Mouse (Mus musculus): ENCODE data around the gene Pappa2. TPM values are rescaled to one million over a fixed set of nuclear protein-coding genes. Genes with fewer than 3 reads are reported as not detected.

The Pappa2 gene
- polyA plus RNA-seq, 1 experiment from 2014 or later, result 0.05 TPM

DNA sequence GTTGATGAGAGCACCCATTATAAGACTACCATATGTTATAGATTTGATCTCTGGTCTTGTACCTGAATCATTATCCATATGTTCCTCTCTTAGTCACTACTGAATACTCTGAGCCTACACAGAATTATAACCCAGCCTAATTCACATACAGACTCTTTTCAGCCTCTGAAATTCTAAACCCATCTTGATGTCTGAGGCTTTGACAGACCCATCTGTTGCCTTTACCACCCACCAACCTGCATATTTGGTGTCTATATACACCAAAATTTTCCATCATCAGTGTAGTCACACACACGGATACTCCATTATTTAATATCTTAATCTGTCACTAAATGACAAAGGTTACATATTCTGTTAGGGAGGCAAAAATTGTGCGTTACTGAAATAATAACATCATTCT is 69.6 kb downstream of the Pappa2 start:
- no peak for ATAC-seq
- ChIA-PET CTCF (interaction anchor here (1.1 to 1.7 kb wide), 2 partner anchors 10 to 36 kb away, joined by 3 read pairs; no protein-coding TSS in a partner anchor), POLR2A (no interaction called here)
- in situ Hi-C loops (cut with MboI; ENCODE audit: low pct_unique_long_range_greater_than_20kb), result no loop called here
- DNase-seq (ENCODE audit: low read depth, low spot score), result no peak
- TF ChIP-seq CTCF (IDR thresholded peaks at IDR 0.05), result no peak
- H3K27me3 ChIP-seq, result no peaks in the 10 kb centered on the region

- ATAC-seq, result peak; percentile 95
- TF ChIP-seq CTCF (IDR thresholded peaks at IDR 0.05), result no peak
- CTCF ChIA-PET, result no interaction called here
- in situ Hi-C loops (cut with MboI; ENCODE audit: low pct_unique_long_range_greater_than_20kb), result no loop called here
- peak; percentile 43 for DNase-seq (ENCODE audit: low read depth, low spot score)
- POLR2A ChIA-PET, result no interaction called here
- no peaks in the 10 kb centered on the region for H3K27me3 ChIP-seq
These were observed 83.0 kb downstream of the Pappa2 start for GRCm38 (mm10) chr1:158897339-158897738.

GRCm38 (mm10) chr1:158894441-158894840 is 85.8 kb downstream of the Pappa2 start:
- CTCF ChIA-PET, result no interaction called here
- no peaks in the 10 kb centered on the region for H3K27me3 ChIP-seq
- no peak for TF ChIP-seq CTCF (IDR thresholded peaks at IDR 0.05)
- in situ Hi-C loops (cut with MboI; ENCODE audit: low pct_unique_long_range_greater_than_20kb), result no loop called here
- DNase-seq (ENCODE audit: low read depth, low spot score), result no peak
- POLR2A ChIA-PET, result no interaction called here
- ATAC-seq, result no peak

DNA sequence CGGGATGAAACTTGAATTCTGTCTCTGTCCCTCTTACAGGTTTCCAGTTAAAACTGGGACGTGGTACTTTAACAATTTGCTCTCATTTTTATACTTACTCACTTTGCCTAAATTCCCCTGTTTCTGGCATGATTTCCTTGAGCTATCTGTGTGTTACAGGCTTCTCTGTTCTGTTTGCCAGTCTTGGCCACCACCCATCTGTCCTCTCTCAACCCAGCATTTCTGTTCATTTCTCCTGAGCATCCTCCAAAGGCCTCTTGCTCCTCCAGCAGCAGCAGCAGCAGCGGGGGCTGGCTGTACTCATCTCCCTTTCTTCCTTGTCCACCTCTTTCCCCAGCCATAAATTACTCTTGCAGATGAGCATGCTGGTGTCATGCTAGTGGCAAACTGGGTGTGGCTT is 104.8 kb downstream of the Pappa2 start:
- H3K27me3 ChIP-seq, result no peaks in the 10 kb centered on the region
- in situ Hi-C loops (cut with MboI; ENCODE audit: low pct_unique_long_range_greater_than_20kb), result no loop called here
- ChIA-PET CTCF (no interaction called here), POLR2A (no interaction called here)
- ATAC-seq (no peak), DNase-seq (ENCODE audit: low read depth, low spot score) (no peak)
- TF ChIP-seq CTCF (IDR thresholded peaks at IDR 0.05), result no peak

- H3K27me3 ChIP-seq, result no peaks in the 10 kb centered on the region
- ChIA-PET POLR2A (no interaction called here), CTCF (interaction anchor here (0.9 kb wide), 1 partner anchor 35 kb away, joined by 3 read pairs; no protein-coding TSS in a partner anchor)
- TF ChIP-seq CTCF (IDR thresholded peaks at IDR 0.05), result no peak
- ATAC-seq (no peak), DNase-seq (ENCODE audit: low read depth, low spot score) (no peak)
- in situ Hi-C loops (cut with MboI; ENCODE audit: low pct_unique_long_range_greater_than_20kb), result no loop called here
These were observed 105.7 kb downstream of the Pappa2 start for GRCm38 (mm10) chr1:158874552-158875077.

DNA sequence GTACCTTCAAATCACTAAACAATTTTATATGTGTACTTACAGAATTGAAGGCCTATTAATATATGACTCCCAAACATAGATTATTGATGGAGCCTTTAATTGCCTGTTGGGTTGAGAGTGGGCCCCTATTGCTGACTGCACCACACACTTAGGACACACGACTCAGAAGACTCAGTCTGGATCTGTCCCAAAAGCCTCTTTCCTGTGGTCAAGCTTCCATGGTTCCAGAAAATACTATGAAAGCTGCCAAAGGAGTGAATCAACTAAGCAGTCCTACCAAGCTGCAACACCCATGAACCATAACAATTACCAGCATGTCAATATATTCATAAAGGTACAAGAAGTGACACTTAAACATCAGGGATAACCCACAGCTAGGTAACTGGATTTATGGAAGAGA is 106.7 kb downstream of the Pappa2 start:
- no peaks in the 10 kb centered on the region for H3K27me3 ChIP-seq
- in situ Hi-C loops (cut with MboI; ENCODE audit: low pct_unique_long_range_greater_than_20kb), result no loop called here
- TF ChIP-seq CTCF (IDR thresholded peaks at IDR 0.05), result no peak
- CTCF ChIA-PET, result interaction anchor here (0.8 kb wide), 1 partner anchor 9 kb away, joined by 3 read pairs; no protein-coding TSS in a partner anchor
- ATAC-seq, result no peak
- no peak for DNase-seq (ENCODE audit: low read depth, low spot score)
- POLR2A ChIA-PET, result no interaction called here

- DNase-seq (ENCODE audit: low read depth, low spot score) (no peak), ATAC-seq (no peak)
- POLR2A ChIA-PET, result no interaction called here
- H3K27me3 ChIP-seq, result no peaks in the 10 kb centered on the region
- CTCF ChIA-PET, result no interaction called here
- in situ Hi-C loops (cut with MboI; ENCODE audit: low pct_unique_long_range_greater_than_20kb), result no loop called here
- TF ChIP-seq CTCF (IDR thresholded peaks at IDR 0.05), result no peak
These were observed 108.9 kb downstream of the Pappa2 start for GRCm38 (mm10) chr1:158871401-158871800.

DNA sequence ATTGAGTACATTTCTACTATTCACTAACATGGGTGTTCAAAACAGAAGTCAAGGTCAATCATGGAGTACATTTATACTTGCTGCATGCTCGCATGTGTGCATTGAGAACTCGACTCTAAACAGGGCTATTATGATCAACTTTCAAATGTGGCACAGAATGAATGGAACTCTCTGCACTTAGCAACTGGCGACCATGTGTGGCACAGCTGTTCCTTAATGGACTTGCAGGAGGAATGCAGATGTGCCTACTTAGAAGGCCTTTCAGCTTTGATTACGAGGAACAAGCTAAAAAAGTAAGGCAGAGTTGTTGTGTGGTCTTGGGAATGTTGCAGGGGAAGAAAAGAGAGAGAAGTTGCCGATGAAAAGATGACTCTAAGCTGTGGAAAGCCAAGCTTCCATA is 120.1 kb downstream of the Pappa2 start:
- DNase-seq (ENCODE audit: low read depth, low spot score) (no peak), ATAC-seq (no peak)
- CTCF ChIA-PET, result interaction anchor here (1.7 kb wide), 1 partner anchor 10 kb away, joined by 4 read pairs; no protein-coding TSS in a partner anchor
- no peak for TF ChIP-seq CTCF (IDR thresholded peaks at IDR 0.05)
- H3K27me3 ChIP-seq, result no peaks in the 10 kb centered on the region
- in situ Hi-C loops (cut with MboI; ENCODE audit: low pct_unique_long_range_greater_than_20kb), result no loop called here
- POLR2A ChIA-PET, result no interaction called here

GRCm38 (mm10) chr1:158853936-158854882 is 126.1 kb downstream of the Pappa2 start:
- no peak for DNase-seq (ENCODE audit: low read depth, low spot score)
- in situ Hi-C loops (cut with MboI; ENCODE audit: low pct_unique_long_range_greater_than_20kb), result no loop called here
- CTCF ChIA-PET, result interaction anchor here (0.7 kb wide), 1 partner anchor 12 kb away, joined by 3 read pairs; no protein-coding TSS in a partner anchor
- no peaks in the 10 kb centered on the region for H3K27me3 ChIP-seq
- POLR2A ChIA-PET, result no interaction called here
- TF ChIP-seq CTCF (IDR thresholded peaks at IDR 0.05), result peak; percentile 43
- peak; percentile 54 for ATAC-seq

- in situ Hi-C loops (cut with MboI; ENCODE audit: low pct_unique_long_range_greater_than_20kb), result no loop called here
- ChIA-PET POLR2A (no interaction called here), CTCF (no interaction called here)
- H3K27me3 ChIP-seq, result no peaks in the 10 kb centered on the region
- no peak for TF ChIP-seq CTCF (IDR thresholded peaks at IDR 0.05)
- DNase-seq (ENCODE audit: low read depth, low spot score) (peak; percentile 7), ATAC-seq (peak; percentile 47)
These were observed 127.3 kb downstream of the Pappa2 start for GRCm38 (mm10) chr1:158852836-158853567.

Measured in Patski (cell line).